Mouse (Mus musculus): ENCODE data around the gene Snx29. TPM values are rescaled to one million over a fixed set of nuclear protein-coding genes. Genes with fewer than 3 reads are reported as not detected.

The Snx29 gene
- total and polyA plus RNA-seq, 2 experiments from 2014 or later, result 8.2 to 18.7 TPM

DNA sequence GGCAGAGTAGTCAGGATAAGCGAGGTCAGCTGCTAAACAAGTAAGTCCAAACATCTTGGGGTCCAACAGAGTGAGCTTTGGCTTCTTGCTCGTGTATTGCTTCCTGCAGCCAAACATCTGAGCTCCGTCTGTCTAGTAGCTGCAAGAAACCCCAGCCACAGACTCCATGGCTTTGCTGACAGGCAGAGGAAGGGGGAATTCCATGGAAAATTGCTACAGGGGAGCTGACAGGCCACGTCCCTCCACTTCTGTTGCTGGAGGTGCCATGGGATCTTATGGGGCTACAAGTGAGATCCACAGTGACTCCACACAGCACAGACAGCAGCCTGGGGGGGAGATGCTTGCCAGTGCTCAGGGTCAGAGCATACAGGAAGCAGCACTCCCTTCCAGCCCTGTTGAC, 463.1 kb downstream of the Snx29 start:
- Histone ChIP-seq H3K36me3 (ENCODE audit: insufficient read depth, low read length) (no peaks in the 10 kb centered on the region), H3K4me1 (ENCODE audit: insufficient read depth, low read length) (no peaks in the 10 kb centered on the region), H3K27me3 (ENCODE audit: insufficient read depth, low read length) (no peaks in the 10 kb centered on the region), H3K9me3 (ENCODE audit: low read length) (no peaks in the 10 kb centered on the region), H3K4me2 (ENCODE audit: low read depth, low read length) (no peak overlapping the region), H3K4me3 (ENCODE audit: low read length) (no peak overlapping the region), H3K9ac (replicated peaks; ENCODE audit: low read length) (no peak overlapping the region), H3K27ac (no peak overlapping the region)
- no peak for TF ChIP-seq CTCF (IDR thresholded peaks at IDR 0.05; ENCODE audit: low read depth)
- 70% methylated on average over 4 of the region's 4 CpGs for WGBS
- ATAC-seq, result no peak
- no peak for DNase-seq (ENCODE audit: low spot score)

DNA sequence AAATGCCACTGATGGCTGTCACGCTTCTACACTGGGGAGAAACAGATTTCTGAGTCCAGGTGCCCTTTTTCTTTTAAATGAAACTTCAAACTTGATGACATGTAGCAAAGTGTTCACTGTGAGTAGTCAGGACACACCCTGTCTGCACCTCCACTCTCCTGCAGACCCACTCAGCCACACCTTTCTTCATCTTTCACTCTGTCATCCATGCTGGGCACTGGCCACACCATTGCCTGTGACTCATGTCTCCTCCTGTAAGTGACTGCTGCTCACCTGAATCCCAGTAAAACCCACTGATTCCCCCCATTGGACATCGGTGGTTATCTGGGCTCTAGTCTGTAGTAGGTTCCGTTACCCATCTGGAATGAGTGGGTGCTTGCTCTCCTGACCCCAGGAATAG, 467.8 kb downstream of the Snx29 start:
- no peak for DNase-seq (ENCODE audit: low spot score)
- Histone ChIP-seq H3K36me3 (ENCODE audit: insufficient read depth, low read length) (no peaks in the 10 kb centered on the region), H3K27ac (no peak overlapping the region), H3K27me3 (ENCODE audit: insufficient read depth, low read length) (no peaks in the 10 kb centered on the region), H3K4me1 (ENCODE audit: insufficient read depth, low read length) (no peaks in the 10 kb centered on the region), H3K4me3 (ENCODE audit: low read length) (no peak overlapping the region), H3K4me2 (ENCODE audit: low read depth, low read length) (no peak overlapping the region), H3K9ac (replicated peaks; ENCODE audit: low read length) (no peak overlapping the region), H3K9me3 (ENCODE audit: low read length) (no peaks in the 10 kb centered on the region)
- WGBS, result 97% methylated on average over 3 of the region's 3 CpGs
- no peak for TF ChIP-seq CTCF (IDR thresholded peaks at IDR 0.05; ENCODE audit: low read depth)
- ATAC-seq, result no peak

DNA sequence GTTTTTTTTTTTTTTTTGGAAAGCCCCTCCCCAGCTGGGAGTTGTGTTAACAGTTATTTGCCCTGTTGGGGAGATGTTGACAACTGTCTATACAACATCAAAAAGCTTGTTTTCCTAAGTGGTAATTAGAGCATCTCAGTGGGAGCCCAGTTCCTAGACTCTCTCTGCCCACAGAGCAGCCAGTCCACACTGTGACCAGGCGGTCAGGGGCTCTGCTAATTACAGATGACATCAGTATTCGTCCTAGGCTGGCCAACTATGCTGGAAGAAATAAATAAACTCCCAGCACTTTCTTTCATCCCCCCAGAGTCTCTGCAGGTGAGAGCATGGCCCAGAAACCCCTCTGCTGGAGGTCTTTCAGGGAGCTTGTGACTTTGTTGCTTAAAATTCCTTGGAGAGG, 470.7 kb downstream of the Snx29 start:
- 25% methylated on average over 2 of the region's 2 CpGs for WGBS
- no peak for DNase-seq (ENCODE audit: low spot score)
- no peak for ATAC-seq
- no peaks in the 10 kb centered on the region for H3K4me1 ChIP-seq (ENCODE audit: insufficient read depth, low read length)
- no peak overlapping the region for H3K9ac ChIP-seq (replicated peaks; ENCODE audit: low read length)
- no peak overlapping the region for H3K4me2 ChIP-seq (ENCODE audit: low read depth, low read length)
- H3K27me3 ChIP-seq (ENCODE audit: insufficient read depth, low read length), result no peaks in the 10 kb centered on the region
- no peak overlapping the region for H3K27ac ChIP-seq
- H3K9me3 ChIP-seq (ENCODE audit: low read length), result no peaks in the 10 kb centered on the region
- TF ChIP-seq CTCF (IDR thresholded peaks at IDR 0.05; ENCODE audit: low read depth), result no peak
- H3K4me3 ChIP-seq (ENCODE audit: low read length), result no peak overlapping the region
- no peaks in the 10 kb centered on the region for H3K36me3 ChIP-seq (ENCODE audit: insufficient read depth, low read length)

DNA sequence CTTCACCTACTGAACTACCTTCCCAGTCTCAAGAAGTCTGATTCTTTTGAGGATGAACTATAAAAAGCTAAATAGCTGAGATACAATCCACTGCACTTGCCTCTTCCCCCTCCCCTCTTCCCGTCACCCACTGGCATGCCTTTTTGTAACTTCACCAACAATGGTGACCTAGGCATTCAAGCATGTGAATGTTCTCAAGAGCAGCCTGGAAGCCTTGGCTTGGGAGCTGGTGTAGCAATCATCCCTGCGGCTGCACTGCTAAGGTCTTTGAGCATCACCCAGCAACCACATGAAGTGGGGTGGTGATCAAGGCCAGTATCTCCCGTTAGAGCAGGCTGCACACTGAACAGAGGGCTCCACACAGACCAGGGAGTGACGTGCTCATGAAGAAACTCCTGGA, 471.9 kb downstream of the Snx29 start:
- H3K36me3 ChIP-seq (ENCODE audit: insufficient read depth, low read length), result no peaks in the 10 kb centered on the region
- H3K27ac ChIP-seq, result no peak overlapping the region
- DNase-seq (ENCODE audit: low spot score) (peak; percentile 18), ATAC-seq (0 out of 2 replicates have a peak, but pooled peaks have one; percentile 37)
- TF ChIP-seq CTCF (IDR thresholded peaks at IDR 0.05; ENCODE audit: low read depth), result no peak
- H3K4me2 ChIP-seq (ENCODE audit: low read depth, low read length), result no peak overlapping the region
- H3K9ac ChIP-seq (replicated peaks; ENCODE audit: low read length), result no peak overlapping the region
- no peak overlapping the region for H3K4me3 ChIP-seq (ENCODE audit: low read length)
- no peaks in the 10 kb centered on the region for H3K27me3 ChIP-seq (ENCODE audit: insufficient read depth, low read length)
- H3K4me1 ChIP-seq (ENCODE audit: insufficient read depth, low read length), result no peaks in the 10 kb centered on the region
- H3K9me3 ChIP-seq (ENCODE audit: low read length), result no peaks in the 10 kb centered on the region
- 44% methylated on average over 4 of the region's 4 CpGs for WGBS

DNA sequence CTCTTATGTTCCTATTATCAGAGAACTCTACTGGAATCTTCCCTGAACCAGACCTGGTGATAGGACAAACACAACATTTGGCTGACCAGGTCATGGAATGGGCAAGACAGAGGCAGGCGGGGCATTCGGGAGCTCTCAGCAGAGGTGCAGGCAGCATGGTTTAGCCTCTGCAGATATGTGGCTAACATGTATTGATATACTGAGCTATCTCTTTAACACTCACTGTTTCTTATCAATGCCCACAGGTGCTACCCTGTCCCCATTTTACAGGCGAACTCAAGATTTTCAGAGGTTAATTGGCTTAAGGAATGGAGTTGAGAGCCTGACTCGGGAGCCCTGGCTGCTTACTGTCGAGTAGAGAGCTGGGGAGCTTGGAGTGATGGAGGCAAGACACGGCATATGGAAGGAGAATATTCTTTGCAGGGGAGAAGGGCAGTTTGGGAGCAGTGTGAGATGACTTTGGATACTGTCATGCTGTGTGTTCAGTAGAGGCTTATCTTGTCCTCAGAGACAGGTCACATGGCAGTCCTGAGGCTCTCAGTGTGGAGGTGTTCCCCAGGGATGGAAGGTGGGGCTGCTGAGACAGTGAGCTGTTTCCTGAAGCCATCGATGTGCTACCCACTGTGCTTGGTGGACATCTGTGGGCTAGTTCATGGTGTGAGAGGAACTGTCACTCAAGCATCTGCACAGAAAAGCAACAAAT, 473.2 kb downstream of the Snx29 start:
- no peak overlapping the region for H3K4me3 ChIP-seq (ENCODE audit: low read length)
- H3K36me3 ChIP-seq (ENCODE audit: insufficient read depth, low read length), result no peaks in the 10 kb centered on the region
- H3K4me1 ChIP-seq (ENCODE audit: insufficient read depth, low read length), result no peaks in the 10 kb centered on the region
- no peak overlapping the region for H3K9ac ChIP-seq (replicated peaks; ENCODE audit: low read length)
- TF ChIP-seq CTCF (IDR thresholded peaks at IDR 0.05; ENCODE audit: low read depth), result no peak
- no peaks in the 10 kb centered on the region for H3K9me3 ChIP-seq (ENCODE audit: low read length)
- no peak overlapping the region for H3K4me2 ChIP-seq (ENCODE audit: low read depth, low read length)
- ATAC-seq (no peak), DNase-seq (ENCODE audit: low spot score) (no peak)
- no peaks in the 10 kb centered on the region for H3K27me3 ChIP-seq (ENCODE audit: insufficient read depth, low read length)
- no peak overlapping the region for H3K27ac ChIP-seq
- WGBS, result 71% methylated on average over 7 of the region's 7 CpGs

DNA sequence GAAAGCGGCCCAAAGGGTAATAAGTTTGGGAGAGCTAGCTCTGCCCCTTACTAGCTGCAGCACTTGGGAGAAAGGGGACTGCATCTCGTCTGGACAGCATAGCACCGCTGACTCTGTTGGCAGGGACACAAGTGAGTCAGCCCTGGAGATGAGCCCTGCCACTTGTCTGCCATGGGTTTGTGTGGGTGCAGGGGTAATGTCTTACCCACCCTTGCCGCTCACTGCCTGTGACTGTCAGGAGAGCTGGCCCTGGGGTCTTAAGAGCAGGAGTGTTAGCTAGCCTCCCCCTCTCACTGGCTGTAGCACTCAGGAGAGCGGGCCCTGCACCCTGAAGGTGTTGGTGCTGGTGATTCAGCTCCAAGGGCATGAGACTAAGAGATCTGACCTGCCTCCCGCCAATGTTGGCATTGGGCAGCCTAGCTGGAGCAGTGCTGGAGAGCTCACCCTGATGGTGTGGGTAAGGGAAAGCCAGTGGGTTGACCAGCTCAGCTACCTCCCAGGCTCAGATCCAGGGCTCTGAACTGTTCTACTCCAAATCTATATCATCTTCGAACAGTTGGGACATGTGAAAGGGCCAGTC, 479.3 kb downstream of the Snx29 start:
- DNase-seq (ENCODE audit: low spot score) (no peak), ATAC-seq (no peak)
- Histone ChIP-seq H3K9ac (replicated peaks; ENCODE audit: low read length) (no peak overlapping the region), H3K4me1 (ENCODE audit: insufficient read depth, low read length) (no peaks in the 10 kb centered on the region), H3K36me3 (ENCODE audit: insufficient read depth, low read length) (no peaks in the 10 kb centered on the region), H3K9me3 (ENCODE audit: low read length) (no peaks in the 10 kb centered on the region), H3K27ac (no peak overlapping the region), H3K4me3 (ENCODE audit: low read length) (no peak overlapping the region), H3K27me3 (ENCODE audit: insufficient read depth, low read length) (no peaks in the 10 kb centered on the region), H3K4me2 (ENCODE audit: low read depth, low read length) (no peak overlapping the region)
- WGBS, result 91% methylated on average over 7 of the region's 7 CpGs
- TF ChIP-seq CTCF (IDR thresholded peaks at IDR 0.05; ENCODE audit: low read depth), result no peak

Other genes with a start within 250 kb of the Snx29 start
- 43.7 and 44.1 TPM in 2 replicates for gene Txndc11, start 188.3 kb upstream of the Snx29 start, total RNA-seq (2014; rRNA removed)
- gene Txndc11, start 188.3 kb upstream of the Snx29 start, polyA plus RNA-seq (2015; fragmentation: Nextera tagmentation; extraction: Ambion mirVana), result 25.2 and 29.0 TPM in 2 replicates
- gene Zc3h7a, start 146.5 kb upstream of the Snx29 start, total RNA-seq (2014; rRNA removed), result 49.6 and 62.4 TPM in 2 replicates
- gene Zc3h7a, start 146.5 kb upstream of the Snx29 start, polyA plus RNA-seq (2015; fragmentation: Nextera tagmentation; extraction: Ambion mirVana), result 42.3 and 42.8 TPM in 2 replicates
- gene Rsl1d1, start 119.6 kb upstream of the Snx29 start, total RNA-seq (2014; rRNA removed), result 36.0 and 47.4 TPM in 2 replicates
- 133 TPM in 2 replicates for gene Rsl1d1, start 119.6 kb upstream of the Snx29 start, polyA plus RNA-seq (2015; fragmentation: Nextera tagmentation; extraction: Ambion mirVana)
- 51.6 and 55.2 TPM in 2 replicates for gene Gspt1, start 68.6 kb upstream of the Snx29 start, total RNA-seq (2014; rRNA removed)
- 45.2 and 46.6 TPM in 2 replicates for gene Gspt1, start 68.6 kb upstream of the Snx29 start, polyA plus RNA-seq (2015; fragmentation: Nextera tagmentation; extraction: Ambion mirVana)
- gene Tnfrsf17, start 9.1 kb upstream of the Snx29 start, total RNA-seq (2014; rRNA removed), result 0.42 and 0.54 TPM in 2 replicates
- gene Tnfrsf17, start 9.1 kb upstream of the Snx29 start, polyA plus RNA-seq (2015; fragmentation: Nextera tagmentation; extraction: Ambion mirVana), result not detected in 2 replicates